Mouse (Mus musculus) thymus, adult 2 months (tissue): ENCODE results near the gene Bag1.

Experiments used
- CTCF ChIP-seq: fragments of 200-500 bp; IDR thresholded peaks from 2 replicates; pipeline ENCODE4 v1.5.1; 2012; ENCODE audit warnings: mild to moderate bottlenecking, control low read depth, low read length, moderate library complexity, borderline replicate concordance; ENCODE audit not compliant: control insufficient read depth, poor library complexity, insufficient read depth; ENCODE audit errors: extremely low read depth
- POLR2A ChIP-seq: fragments of 200-500 bp; IDR thresholded peaks from 2 replicates; pipeline ENCODE4 v1.6.1; 2012; ENCODE audit warnings: mild to moderate bottlenecking, low read length, control low read depth, moderate library complexity; ENCODE audit not compliant: control insufficient read depth, poor library complexity, insufficient read depth; ENCODE audit errors: extremely low read depth

GRCm38 (mm10) chr4:40969781-40970591 is 21.9 kb upstream of the Bag1 start:
- TF ChIP-seq POLR2A (no peak), CTCF (no peak)
